Mouse (Mus musculus) hindbrain, embryonic 13.5 days (tissue): ENCODE measurements at regions not wholly inside any gene's neighbourhood (a gene's known extent, or its start where the extent isn't known, plus 50 kb on each side); places are given as distances from the start of the nearest gene placed in this dataset.
A peak's percentile ranks its signal among the peaks of the same experiment; 100 is the strongest.

Source experiments
- ATAC-seq: fragments of 200-750 bp; cut with Nextera tagmentation; 2 replicates; pipeline ENCODE4 v1.8.0; 2017; ENCODE audit warnings: moderate TSS enrichment; ENCODE audit not compliant: low FRiP score
- H3K27ac ChIP-seq: fragments of 300-500 bp; sonication (generic); 2 replicates; pipeline ENCODE4 v1.5.1; 2015; ENCODE audit warnings: inconsistent platforms, mild to moderate bottlenecking, moderate library complexity
- H3K27me3 ChIP-seq: fragments of 300-500 bp; sonication (generic); 2 replicates; pipeline ENCODE4 v1.6.1; 2015; ENCODE audit warnings: mild to moderate bottlenecking, inconsistent platforms
- H3K36me3 ChIP-seq: fragments of 300-500 bp; sonication (generic); 2 replicates; pipeline ENCODE4 v1.6.1; 2015; ENCODE audit warnings: mild to moderate bottlenecking, inconsistent platforms
- H3K4me1 ChIP-seq: fragments of 300-500 bp; sonication (generic); replicated peaks from 2 replicates; pipeline ENCODE4 v1.6.1; 2015; ENCODE audit warnings: inconsistent platforms
- H3K4me2 ChIP-seq: fragments of 300-500 bp; sonication (generic); 2 replicates; pipeline ENCODE4 v1.6.1; 2015; ENCODE audit warnings: inconsistent platforms, mild to moderate bottlenecking, moderate library complexity
- H3K4me3 ChIP-seq: fragments of 300-500 bp; sonication (generic); 2 replicates; pipeline ENCODE4 v1.5.1; 2015; ENCODE audit warnings: mild to moderate bottlenecking, inconsistent platforms
- H3K9ac ChIP-seq: fragments of 300-500 bp; sonication (generic); 2 replicates; pipeline ENCODE4 v1.6.1; 2015; ENCODE audit warnings: mild to moderate bottlenecking, inconsistent platforms
- H3K9me3 ChIP-seq: fragments of 300-500 bp; sonication (generic); 2 replicates; pipeline ENCODE4 v1.6.1; 2016; ENCODE audit warnings: inconsistent platforms
- WGBS: fragments of 180-500 bp; shearing (Covaris S2); methylation state at CpG from one replicate; pipeline ENCODE4 v1.1.7; 2015; 5-methylcytosine and 5-hydroxymethylcytosine counted together

DNA sequence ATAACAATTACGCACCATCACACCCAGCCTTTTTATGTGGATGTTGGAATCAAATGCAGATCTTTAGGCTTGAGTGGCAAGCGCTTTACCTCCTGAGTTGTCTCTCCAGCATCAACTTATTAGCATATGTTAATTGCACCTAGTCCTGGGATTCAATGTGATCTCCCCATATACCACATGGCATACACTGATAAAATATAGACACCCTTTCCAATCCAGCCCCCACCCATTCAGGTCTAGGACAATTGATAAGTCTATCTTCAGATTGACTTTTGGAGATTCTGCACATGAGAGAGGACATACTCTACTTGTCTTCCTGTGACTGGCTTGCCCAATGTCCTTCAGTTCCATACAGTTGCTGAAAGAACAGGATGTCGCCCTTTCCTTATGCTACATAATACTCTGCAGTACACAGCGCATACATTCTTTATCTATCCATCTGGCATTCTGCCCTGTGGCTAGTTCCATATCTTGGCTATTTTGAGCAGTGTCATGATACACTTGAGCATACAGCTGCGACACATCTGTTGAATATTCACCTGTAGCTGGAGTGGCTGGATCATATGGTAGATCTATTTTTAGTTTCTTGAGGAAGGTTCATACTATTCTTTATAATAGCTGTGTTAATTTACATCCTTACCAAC, 120.3 kb downstream of the Gsdmc2 start:
- 0 out of 2 replicates have a peak, but pooled peaks cover 5% of the 10 kb centered on the region for H3K4me1 ChIP-seq
- ATAC-seq = no peak
- no peak overlapping the region for H3K27ac ChIP-seq
- no peaks in the 10 kb centered on the region for H3K36me3 ChIP-seq
- H3K9ac ChIP-seq = no peak overlapping the region
- WGBS = 93% methylated on average over 5 of the region's 5 CpGs
- no peaks in the 10 kb centered on the region for H3K27me3 ChIP-seq
- no peaks in the 10 kb centered on the region for H3K9me3 ChIP-seq
- H3K4me2 ChIP-seq = no peak overlapping the region
- H3K4me3 ChIP-seq = no peak overlapping the region

DNA sequence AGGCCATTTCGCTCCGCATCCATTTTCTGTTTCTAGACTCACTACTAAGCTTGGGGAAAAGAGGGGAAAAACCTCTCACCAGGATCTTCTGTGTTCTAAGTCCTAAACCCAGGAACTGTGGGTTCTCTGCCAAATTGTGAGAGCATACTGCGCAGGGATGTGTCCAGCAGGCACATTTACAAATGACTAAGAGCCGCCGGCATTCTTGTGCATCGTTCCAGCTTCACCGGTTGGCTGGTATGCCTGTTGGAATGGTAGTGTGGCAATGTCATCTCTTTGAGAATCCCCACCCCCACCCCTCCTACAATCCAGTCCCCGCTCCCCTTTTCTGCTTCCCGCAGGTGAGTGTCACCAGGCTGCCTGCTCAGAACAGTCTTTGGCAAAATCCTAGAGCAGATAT, 122.0 kb downstream of the Gsdmc2 start:
- Histone ChIP-seq H3K9me3 (no peaks in the 10 kb centered on the region), H3K27me3 (no peaks in the 10 kb centered on the region), H3K36me3 (no peaks in the 10 kb centered on the region), H3K4me2 (no peak overlapping the region), H3K27ac (no peak overlapping the region), H3K4me1 (0 out of 2 replicates have a peak, but pooled peaks cover 5% of the 10 kb centered on the region), H3K4me3 (no peak overlapping the region), H3K9ac (no peak overlapping the region)
- ATAC-seq = no peak
- 66% methylated on average over 9 of the region's 9 CpGs for WGBS

DNA sequence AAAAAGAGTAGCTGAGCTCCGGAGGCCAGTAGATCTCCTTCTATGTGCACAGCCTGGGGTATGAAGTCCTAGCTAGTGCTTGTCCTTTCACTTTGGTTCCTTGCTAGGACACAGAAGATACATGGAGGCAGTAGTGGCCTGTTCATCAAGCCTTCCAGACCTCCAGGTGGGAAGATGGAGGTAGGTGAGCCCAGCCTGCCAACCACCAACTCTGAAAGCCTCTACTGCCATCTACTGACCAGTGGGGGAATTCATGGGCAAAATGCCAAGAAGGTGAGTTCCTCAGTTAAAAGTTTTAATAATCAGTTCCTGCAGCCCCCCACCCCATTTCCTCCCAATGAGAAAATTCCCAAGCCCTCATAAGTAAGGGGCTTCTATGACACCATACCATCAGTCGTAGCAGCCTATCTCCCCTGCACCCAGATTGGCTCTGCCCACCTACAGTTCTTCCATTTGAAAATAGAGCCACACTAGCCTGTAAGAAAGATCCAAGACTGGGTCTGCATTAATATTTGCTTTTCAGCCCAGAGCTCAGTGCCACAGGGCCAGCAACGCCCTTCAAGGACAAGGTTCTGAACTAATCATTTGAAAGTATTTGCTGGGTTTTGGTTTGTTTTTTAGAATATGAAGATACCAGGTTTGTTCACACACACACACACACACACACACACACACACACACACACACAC, 123.2 kb downstream of the Gsdmc2 start:
- no peak overlapping the region for H3K9ac ChIP-seq
- no peak for ATAC-seq
- H3K27me3 ChIP-seq = no peaks in the 10 kb centered on the region
- no peak overlapping the region for H3K4me2 ChIP-seq
- 71% methylated on average over 3 of the region's 3 CpGs for WGBS
- 0 out of 2 replicates have a peak, but pooled peaks cover 5% of the 10 kb centered on the region for H3K4me1 ChIP-seq
- no peak overlapping the region for H3K27ac ChIP-seq
- H3K9me3 ChIP-seq = no peaks in the 10 kb centered on the region
- no peak overlapping the region for H3K4me3 ChIP-seq
- H3K36me3 ChIP-seq = no peaks in the 10 kb centered on the region

DNA sequence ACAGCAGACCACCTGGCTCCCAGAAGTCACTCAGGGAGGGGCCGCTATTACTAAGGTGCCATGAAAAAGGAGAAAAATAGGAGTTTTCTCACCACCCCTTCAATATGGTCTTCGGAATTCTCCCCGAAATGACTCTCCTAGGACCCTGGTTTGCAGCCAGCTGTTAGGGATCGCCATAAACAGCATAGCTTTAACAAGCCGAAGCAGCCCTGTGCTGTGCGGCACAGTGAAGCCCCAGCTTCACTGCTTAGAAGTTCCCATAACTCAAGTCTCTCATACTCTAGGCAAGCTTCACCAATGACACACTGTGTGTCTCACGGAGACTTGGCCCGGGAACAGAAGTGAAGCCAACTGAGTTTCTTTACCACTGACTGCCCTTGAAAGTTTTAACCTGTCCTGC, 127.2 kb downstream of the Gsdmc2 start:
- Histone ChIP-seq H3K27me3 (no peaks in the 10 kb centered on the region), H3K4me3 (no peak overlapping the region), H3K27ac (no peak overlapping the region), H3K9me3 (no peaks in the 10 kb centered on the region), H3K4me2 (no peak overlapping the region), H3K36me3 (no peaks in the 10 kb centered on the region), H3K9ac (no peak overlapping the region), H3K4me1 (no peaks in the 10 kb centered on the region)
- 92% methylated on average over 8 of the region's 8 CpGs for WGBS
- no peak for ATAC-seq

DNA sequence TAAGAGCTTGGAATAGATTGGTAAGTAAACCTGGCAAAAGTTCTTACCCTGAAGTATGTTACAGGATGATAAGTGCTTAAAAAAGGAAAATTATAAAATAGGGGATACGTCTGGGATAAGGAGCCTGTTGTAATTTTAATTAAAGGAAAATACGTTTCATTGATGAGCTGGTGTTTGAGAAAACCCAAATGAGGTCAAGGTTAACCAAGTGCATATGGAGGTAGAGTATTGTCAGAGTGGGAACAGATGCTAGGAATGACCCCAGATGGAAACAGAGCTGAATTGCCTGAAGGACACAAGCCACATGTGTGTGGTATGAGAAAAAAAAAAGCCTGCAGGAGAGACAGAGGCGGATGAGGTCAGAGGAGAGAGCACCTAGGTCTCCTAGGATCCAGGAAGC, 131.3 kb downstream of the Gsdmc2 start:
- no peaks in the 10 kb centered on the region for H3K4me1 ChIP-seq
- 83% methylated on average over 3 of the region's 3 CpGs for WGBS
- H3K4me2 ChIP-seq = no peak overlapping the region

DNA sequence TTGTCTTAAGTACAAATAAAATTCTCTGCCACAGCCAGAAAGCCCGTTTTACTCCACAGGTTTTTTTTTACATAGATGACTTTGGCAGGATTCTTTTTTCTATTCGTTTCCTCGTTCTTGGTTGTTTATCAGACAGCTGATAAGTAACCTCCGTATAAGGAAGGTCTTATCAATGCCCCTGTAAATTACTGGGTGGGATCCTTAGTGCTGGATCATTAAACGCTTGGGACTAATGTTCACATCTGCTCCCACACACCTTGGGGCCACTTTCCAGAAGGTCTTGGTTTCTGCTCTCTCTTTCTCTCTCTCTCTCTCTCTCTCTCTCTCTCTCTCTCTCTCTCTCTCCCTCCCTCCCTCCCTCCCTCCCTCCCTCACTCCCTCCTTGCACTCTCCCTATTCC, 134.6 kb downstream of the Gsdmc2 start:
- Histone ChIP-seq H3K27ac (no peak overlapping the region), H3K27me3 (no peaks in the 10 kb centered on the region), H3K9me3 (no peaks in the 10 kb centered on the region), H3K4me1 (no peaks in the 10 kb centered on the region), H3K9ac (no peak overlapping the region), H3K36me3 (no peaks in the 10 kb centered on the region), H3K4me3 (no peak overlapping the region), H3K4me2 (no peak overlapping the region)
- no peak for ATAC-seq
- WGBS = 82% methylated on average over 5 of the region's 5 CpGs

More for the DNA sequence above, 131.3 kb downstream of the Gsdmc2 start:
- no peak for ATAC-seq
- Histone ChIP-seq H3K27me3 (no peaks in the 10 kb centered on the region), H3K27ac (no peak overlapping the region), H3K4me3 (no peak overlapping the region), H3K9ac (no peak overlapping the region), H3K9me3 (no peaks in the 10 kb centered on the region), H3K36me3 (no peaks in the 10 kb centered on the region)

DNA sequence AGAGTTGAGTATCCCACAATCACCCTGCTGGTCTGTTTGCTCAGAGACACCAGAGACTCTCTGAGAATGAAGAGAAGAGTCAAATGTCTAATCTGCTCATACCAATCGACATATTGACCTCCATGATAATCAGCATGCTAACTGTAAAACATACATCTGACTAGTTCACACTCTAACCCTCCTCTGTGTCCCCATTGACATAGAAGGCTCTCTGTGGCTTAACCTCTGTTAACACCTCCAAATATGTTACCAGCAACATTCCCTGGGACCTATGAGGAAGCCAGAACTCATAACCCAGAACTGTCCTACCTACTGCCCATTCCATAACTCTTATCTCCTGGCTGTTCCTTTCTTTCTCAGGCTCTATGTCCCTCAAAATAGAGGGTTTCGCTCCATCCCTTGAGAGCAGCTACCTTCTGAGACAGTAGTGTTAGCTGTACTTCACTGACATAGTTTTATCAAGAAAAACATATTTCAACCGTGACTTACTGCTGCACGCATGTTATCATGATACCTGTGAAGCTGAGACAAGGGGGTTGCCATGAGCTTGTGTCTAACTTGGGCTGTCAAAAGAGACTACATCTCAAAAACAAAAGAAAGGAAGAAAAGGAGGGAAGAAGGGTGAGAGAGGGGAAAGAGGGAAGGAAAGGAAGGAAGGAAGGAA, 135.6 kb downstream of the Gsdmc2 start:
- Histone ChIP-seq H3K4me3 (no peak overlapping the region), H3K4me1 (no peaks in the 10 kb centered on the region), H3K27ac (no peak overlapping the region), H3K4me2 (no peak overlapping the region), H3K27me3 (no peaks in the 10 kb centered on the region), H3K36me3 (no peaks in the 10 kb centered on the region), H3K9me3 (no peaks in the 10 kb centered on the region), H3K9ac (no peak overlapping the region)
- no peak for ATAC-seq
- 91% methylated on average over 4 of the region's 4 CpGs for WGBS

DNA sequence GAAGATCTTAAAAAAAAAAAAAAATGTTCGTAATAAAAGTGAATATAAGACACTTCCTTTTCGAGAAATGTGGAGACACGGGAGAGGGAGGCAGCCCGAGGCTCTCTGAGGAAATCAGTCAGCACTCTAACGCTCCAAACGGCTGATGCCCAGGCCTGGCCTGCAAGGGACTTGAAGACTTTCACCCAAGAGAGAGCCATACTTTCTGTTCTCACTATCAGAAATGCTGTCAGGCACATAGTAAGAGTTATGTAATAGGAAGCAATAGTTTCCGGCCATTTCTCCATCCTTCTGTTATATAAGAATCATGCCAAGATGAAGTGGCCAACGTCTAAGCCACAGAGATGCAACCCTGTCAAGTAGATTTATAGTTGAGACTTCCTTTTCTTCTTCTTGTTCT, 140.3 kb downstream of the Gsdmc2 start:
- WGBS = 90% methylated on average over 8 of the region's 8 CpGs
- no peak overlapping the region for H3K9ac ChIP-seq
- H3K4me3 ChIP-seq = no peak overlapping the region
- no peak overlapping the region for H3K4me2 ChIP-seq
- no peak overlapping the region for H3K27ac ChIP-seq
- H3K9me3 ChIP-seq = no peaks in the 10 kb centered on the region
- H3K27me3 ChIP-seq = no peaks in the 10 kb centered on the region
- H3K4me1 ChIP-seq = no peaks in the 10 kb centered on the region
- no peaks in the 10 kb centered on the region for H3K36me3 ChIP-seq
- ATAC-seq = no peak

DNA sequence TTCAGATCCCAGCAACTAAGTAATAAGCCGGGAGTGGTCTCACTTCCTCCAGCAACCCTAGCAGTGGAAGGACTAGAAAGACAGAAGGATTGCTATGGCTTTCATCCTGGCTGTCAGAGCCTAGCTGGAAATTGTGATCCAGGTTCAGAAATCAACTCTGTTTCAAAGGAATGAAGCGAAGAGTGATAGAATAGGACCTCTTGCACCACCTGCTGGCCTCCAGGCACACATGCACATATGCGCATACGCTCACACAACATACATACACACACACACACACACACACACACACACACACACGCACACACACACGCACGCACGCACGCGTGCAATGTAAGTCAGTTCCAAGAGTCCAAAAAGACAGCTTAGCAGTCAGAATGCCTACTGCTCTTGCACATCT, 147.1 kb downstream of the Gsdmc2 start:
- Histone ChIP-seq H3K4me2 (no peak overlapping the region), H3K9me3 (no peaks in the 10 kb centered on the region), H3K27ac (no peak overlapping the region), H3K4me1 (peaks cover 4% of the 10 kb centered on the region), H3K27me3 (no peaks in the 10 kb centered on the region), H3K36me3 (no peaks in the 10 kb centered on the region), H3K4me3 (no peak overlapping the region), H3K9ac (no peak overlapping the region)
- ATAC-seq = no peak
- 97% methylated on average over 10 of the region's 10 CpGs for whole genome bisulfite sequencing

DNA sequence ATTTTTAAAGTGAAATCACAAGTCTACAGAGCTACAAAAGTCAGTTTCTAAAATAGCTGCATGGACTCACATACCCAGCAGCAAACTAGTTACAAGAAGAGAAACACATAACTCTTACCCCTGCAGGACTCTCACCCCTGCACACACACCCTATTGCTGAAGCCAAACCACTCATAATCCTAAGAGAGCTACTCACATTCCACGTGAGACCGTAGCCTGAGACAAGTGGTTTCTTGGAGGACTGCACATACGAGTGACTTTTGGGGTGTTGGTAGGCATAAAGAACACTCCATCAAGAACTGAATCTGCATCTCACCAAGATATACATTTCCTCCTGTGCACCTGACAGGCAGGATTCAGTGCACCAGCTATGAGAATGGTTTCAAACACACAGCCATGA, 150.8 kb downstream of the Gsdmc2 start:
- Histone ChIP-seq H3K9me3 (no peaks in the 10 kb centered on the region), H3K9ac (no peak overlapping the region), H3K4me1 (peaks cover 13% of the 10 kb centered on the region), H3K36me3 (no peaks in the 10 kb centered on the region), H3K27ac (no peak overlapping the region), H3K4me2 (no peak overlapping the region), H3K27me3 (no peaks in the 10 kb centered on the region), H3K4me3 (no peak overlapping the region)
- WGBS = 80% methylated on average over 3 of the region's 3 CpGs
- ATAC-seq = no peak

DNA sequence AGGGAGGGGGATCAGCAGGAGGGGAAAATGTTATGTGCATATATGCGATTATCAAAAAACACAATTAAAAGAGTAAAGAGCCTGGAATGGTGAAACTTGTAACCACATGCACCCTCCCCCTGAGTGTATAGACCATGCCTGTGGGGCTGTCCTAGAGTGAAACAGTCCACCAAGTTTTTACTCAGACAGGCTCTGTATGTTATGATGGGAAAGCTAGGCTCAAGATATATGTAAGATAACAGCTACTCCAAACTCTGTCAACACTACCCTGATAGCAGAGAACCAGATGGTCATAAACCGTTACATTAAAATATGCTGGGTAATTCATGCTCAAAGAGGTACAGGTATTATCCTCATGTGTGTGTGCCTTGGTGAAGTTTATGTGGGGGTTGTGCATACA, 151.4 kb downstream of the Gsdmc2 start:
- H3K4me3 ChIP-seq = no peak overlapping the region
- no peak for ATAC-seq
- no peak overlapping the region for H3K27ac ChIP-seq
- no peaks in the 10 kb centered on the region for H3K36me3 ChIP-seq
- H3K4me2 ChIP-seq = no peak overlapping the region
- peaks cover 13% of the 10 kb centered on the region for H3K4me1 ChIP-seq
- WGBS = 87% methylated on average over 2 of the region's 2 CpGs
- H3K27me3 ChIP-seq = no peaks in the 10 kb centered on the region
- H3K9me3 ChIP-seq = no peaks in the 10 kb centered on the region
- no peak overlapping the region for H3K9ac ChIP-seq

DNA sequence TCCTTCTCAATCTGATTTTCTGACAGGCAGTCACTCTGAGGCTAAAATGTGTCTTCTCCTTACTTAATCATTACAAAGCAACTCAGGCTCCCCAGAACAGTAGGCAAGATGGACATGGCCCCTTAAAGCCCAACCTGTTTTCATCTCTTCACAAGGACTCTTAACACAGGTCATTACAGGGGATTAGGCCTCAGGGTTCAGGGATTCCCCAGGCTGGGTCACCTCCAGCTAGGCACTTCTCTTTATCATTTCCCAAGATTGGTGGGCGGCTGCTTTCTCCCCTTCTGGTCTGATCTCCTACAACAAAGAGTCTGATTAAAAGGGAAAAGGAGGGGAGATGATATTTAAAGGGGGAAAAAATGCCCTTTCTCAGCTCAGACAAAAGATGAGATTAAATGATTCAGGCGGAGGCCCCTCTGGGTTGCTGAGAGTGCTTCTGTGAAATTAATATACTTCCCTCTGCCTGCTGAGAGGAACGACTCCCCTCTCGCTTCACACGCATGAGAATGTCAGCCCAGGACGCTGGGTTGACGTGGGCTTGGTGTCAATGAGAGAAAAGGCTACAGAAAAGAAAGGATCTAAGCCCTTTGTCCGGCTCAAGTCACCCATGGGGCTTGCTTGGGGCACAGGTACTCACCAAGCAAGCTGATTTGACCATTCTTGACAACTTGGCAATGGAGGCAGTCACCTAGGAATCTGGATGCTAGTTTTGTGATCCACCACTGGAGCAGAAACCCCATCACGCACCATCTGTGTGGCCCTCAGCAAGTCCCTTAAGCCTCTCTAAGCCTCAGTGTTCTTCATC, 152.3 kb downstream of the Gsdmc2 start:
- H3K27ac ChIP-seq = no peak overlapping the region
- peaks cover 13% of the 10 kb centered on the region for H3K4me1 ChIP-seq
- 13% methylated on average over 9 of the region's 9 CpGs for WGBS
- no peak overlapping the region for H3K4me3 ChIP-seq
- no peaks in the 10 kb centered on the region for H3K27me3 ChIP-seq
- ATAC-seq = no peak
- H3K9me3 ChIP-seq = no peaks in the 10 kb centered on the region
- 0 out of 2 replicates have a peak overlapping the region, but pooled peaks have one; percentile 2 for H3K4me2 ChIP-seq
- H3K9ac ChIP-seq = no peak overlapping the region
- H3K36me3 ChIP-seq = no peaks in the 10 kb centered on the region
